Mouse (Mus musculus): ENCODE results near the gene Bak1. TPM values are rescaled to one million over a fixed set of nuclear protein-coding genes. Genes with fewer than 3 reads are reported as not detected.

The Bak1 gene
- polyA plus RNA-seq (2016; fragmentation: Nextera tagmentation; extraction: Ambion mirVana) = 3.0 and 3.1 TPM in 2 replicates

DNA sequence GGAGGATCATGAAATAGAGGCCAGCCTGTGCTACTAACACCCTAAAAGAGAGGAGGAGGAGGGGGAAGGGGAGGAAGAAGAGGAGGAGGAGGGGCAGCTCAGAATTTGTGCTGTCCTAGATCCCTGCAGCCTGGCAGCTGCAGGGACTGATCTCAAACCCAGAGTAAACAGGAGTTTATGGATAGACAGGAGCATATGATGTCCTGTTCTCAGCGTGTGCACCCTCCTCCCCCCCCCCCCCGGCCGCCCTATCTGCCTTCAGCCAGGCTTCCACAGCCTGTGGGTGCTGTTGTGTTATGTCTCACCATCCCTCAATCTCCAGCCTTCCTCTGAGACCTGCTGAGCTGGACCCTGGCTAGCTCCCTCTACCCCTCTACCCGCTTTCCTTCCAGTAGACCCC, at the start of gene Bak1:
TSS of gene Bak1 (minus strand) at position 101 of the 400 bp plus-strand sequence.
- Histone ChIP-seq H3K4me3 (replicated peaks) (peak within 1 kb of the TSS; percentile 55), H3K36me3 (replicated peaks) (peaks cover 21% of the 10 kb centered on the region), H3K27me3 (peaks cover 5% of the 10 kb centered on the region; the same call in 1 of the 2 replicates), H3K27ac (peak within 1 kb of the TSS; percentile 37; the same call in 1 of the 2 replicates), H3K9ac (peak within 1 kb of the TSS; percentile 86), H3K9me3 (no peaks in the 10 kb centered on the region), H3K4me2 (peak within 1 kb of the TSS; percentile 75), H3K4me1 (peaks cover 13% of the 10 kb centered on the region)
- 77% methylated on average over 3 of the region's 4 CpGs for WGBS
- 0 out of 2 replicates have a peak, but pooled peaks have one; percentile 27 for ATAC-seq (ENCODE audit: low FRiP score)

DNA sequence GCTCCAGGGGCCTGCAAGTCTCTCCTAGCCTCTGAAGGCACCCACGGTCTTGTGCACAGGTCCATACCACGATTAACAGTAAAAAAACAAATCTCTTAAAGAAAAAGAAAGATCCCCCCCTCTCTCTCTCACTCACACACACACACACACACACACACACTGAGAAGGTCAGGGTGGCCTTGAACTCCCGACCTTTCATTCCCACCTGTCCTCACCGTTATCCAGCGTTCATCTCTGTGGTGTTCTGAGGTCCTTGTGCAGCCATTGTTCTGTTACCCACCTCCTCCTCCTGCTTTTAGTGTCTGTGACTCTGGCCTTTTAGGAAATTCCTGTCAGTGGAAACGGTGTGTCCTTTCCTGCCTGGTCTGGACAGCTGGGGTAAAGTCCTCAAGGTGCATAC, 49.7 kb upstream of the Bak1 start:
- Histone ChIP-seq H3K36me3 (replicated peaks) (no peaks in the 10 kb centered on the region), H3K4me1 (no peaks in the 10 kb centered on the region), H3K27ac (no peak overlapping the region), H3K4me2 (no peak overlapping the region), H3K9me3 (peaks cover 4% of the 10 kb centered on the region; the same call in 1 of the 2 replicates), H3K27me3 (no peaks in the 10 kb centered on the region), H3K4me3 (replicated peaks) (no peak overlapping the region), H3K9ac (no peak overlapping the region)
- 83% methylated on average over 6 of the region's 6 CpGs for WGBS
- no peak for ATAC-seq (ENCODE audit: low FRiP score)

DNA sequence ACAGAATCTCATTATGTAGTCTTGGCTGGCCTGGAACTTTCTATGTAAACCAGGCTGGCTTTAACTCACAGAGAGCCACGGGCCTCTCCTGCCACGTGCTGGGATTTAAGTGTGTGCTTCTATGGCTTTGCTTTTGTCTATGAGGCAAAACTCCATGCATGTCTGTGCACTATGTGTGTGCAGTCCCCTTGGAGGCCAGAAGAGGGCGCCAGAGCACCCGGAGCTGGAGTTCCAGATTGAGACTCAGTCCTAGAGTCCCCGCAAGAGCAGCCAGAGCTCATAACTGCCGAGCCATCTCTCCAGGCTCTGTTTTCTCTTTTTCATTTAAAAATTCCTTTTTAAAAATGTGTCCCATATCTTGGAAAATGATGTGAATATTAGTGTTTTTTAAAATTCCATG, 49.1 kb upstream of the Bak1 start:
- Histone ChIP-seq H3K4me3 (replicated peaks) (no peak overlapping the region), H3K4me2 (no peak overlapping the region), H3K9ac (no peak overlapping the region), H3K36me3 (replicated peaks) (no peaks in the 10 kb centered on the region), H3K9me3 (peaks cover 4% of the 10 kb centered on the region; the same call in 1 of the 2 replicates), H3K4me1 (no peaks in the 10 kb centered on the region), H3K27ac (no peak overlapping the region), H3K27me3 (no peaks in the 10 kb centered on the region)
- 83% methylated on average over 6 of the region's 6 CpGs for WGBS
- ATAC-seq (ENCODE audit: low FRiP score) = no peak

DNA sequence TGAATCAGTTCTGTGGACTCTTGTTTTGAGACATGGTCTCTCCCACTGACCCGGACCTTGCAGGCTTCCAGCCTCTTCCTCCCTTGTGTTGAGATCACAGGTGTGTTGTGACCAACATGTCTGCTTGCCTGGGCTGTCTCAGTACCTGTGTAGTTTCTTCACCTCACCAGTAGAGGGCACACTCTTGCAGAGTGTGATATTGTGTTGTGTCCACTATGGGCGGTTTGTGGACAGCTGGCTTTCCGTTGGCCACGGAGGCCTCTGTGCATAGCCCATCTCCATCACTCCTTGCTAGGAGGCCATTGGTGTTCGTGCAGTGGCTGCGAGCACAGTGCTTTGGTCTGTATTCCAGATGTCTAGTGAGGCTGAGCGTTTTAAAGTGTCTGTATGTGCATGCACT, 48.3 kb upstream of the Bak1 start:
- WGBS = 98% methylated on average over 7 of the region's 7 CpGs
- no peak for ATAC-seq (ENCODE audit: low FRiP score)
- Histone ChIP-seq H3K36me3 (replicated peaks) (no peaks in the 10 kb centered on the region), H3K4me2 (no peak overlapping the region), H3K4me1 (no peaks in the 10 kb centered on the region), H3K27ac (no peak overlapping the region), H3K4me3 (replicated peaks) (no peak overlapping the region), H3K9me3 (peaks cover 4% of the 10 kb centered on the region; the same call in 1 of the 2 replicates), H3K27me3 (no peaks in the 10 kb centered on the region), H3K9ac (no peak overlapping the region)

DNA sequence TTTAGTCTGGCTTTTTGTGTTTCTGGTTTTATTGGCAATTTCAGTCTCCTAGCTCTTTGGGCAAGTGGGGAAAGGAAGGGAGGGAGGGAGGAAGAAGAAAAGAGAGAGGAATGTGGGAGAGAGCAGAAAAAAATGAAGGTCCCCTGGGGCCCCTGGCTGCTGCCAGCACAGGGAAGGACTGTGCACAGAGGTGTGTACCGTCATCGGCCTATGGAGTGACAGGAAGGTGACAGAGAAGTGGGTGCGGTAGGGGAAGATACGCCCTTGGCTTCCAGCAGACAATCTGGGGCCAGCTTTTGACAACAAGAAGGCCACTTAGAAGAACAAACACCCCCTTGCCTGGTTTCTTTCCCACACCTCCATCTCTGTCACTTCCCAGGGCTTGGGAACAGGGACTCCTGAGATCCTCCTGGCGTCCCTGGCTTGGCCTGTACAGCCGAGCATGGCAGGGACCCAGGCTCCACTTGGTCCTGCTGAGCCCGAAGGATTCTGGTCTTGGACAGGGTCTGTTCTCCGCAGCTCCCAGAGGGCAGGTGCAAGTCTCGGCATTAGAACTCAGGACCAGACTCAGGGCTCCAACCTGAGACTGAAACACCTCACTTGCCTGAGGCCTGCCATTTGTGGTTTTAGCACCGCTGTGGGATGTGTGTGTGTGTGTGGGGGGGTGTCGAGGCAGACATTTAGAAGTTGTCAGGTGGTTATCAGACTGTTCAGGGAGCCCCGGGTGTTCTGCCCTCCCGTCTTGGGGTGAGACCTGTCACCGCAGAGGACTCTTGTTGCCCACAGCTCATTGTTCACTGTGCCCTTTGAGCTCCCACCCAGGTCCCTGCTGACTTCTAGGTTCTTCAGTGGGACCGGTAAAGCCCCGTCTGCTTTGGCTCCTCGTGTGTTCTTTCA, 46.3 kb upstream of the Bak1 start:
- H3K4me1 ChIP-seq = no peaks in the 10 kb centered on the region
- H3K27ac ChIP-seq = no peak overlapping the region
- H3K36me3 ChIP-seq (replicated peaks) = no peaks in the 10 kb centered on the region
- peaks cover 4% of the 10 kb centered on the region; the same call in 1 of the 2 replicates for H3K9me3 ChIP-seq
- WGBS = 84% methylated on average over 17 of the region's 17 CpGs
- no peak overlapping the region for H3K4me2 ChIP-seq
- H3K9ac ChIP-seq = no peak overlapping the region
- no peak for ATAC-seq (ENCODE audit: low FRiP score)
- no peaks in the 10 kb centered on the region for H3K27me3 ChIP-seq
- H3K4me3 ChIP-seq (replicated peaks) = no peak overlapping the region

DNA sequence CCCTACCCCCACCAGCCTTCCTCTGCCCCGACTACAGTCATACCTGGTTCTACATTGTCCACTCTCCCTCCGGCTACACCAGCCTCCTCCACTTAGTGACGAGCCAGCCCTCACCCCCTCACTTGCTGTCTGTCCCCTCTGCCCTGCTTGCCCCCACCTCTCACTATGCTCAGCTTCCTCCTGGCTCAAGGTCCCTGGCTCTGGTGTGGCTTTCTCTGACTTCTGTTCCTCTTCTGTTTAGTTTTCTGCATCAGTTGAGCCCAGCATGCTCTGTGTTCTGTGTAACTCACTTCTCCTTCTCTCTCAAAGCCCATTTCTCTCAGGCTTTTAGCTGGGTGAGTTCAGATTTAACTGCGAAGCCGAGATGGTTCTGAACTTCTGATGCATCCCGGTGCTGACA, 45.4 kb upstream of the Bak1 start:
- H3K36me3 ChIP-seq (replicated peaks) = no peaks in the 10 kb centered on the region
- no peak overlapping the region for H3K9ac ChIP-seq
- peaks cover 4% of the 10 kb centered on the region; the same call in 1 of the 2 replicates for H3K9me3 ChIP-seq
- ATAC-seq (ENCODE audit: low FRiP score) = no peak
- no peak overlapping the region for H3K27ac ChIP-seq
- H3K4me1 ChIP-seq = peaks cover 8% of the 10 kb centered on the region; the same call in 1 of the 2 replicates
- H3K4me3 ChIP-seq (replicated peaks) = no peak overlapping the region
- no peaks in the 10 kb centered on the region for H3K27me3 ChIP-seq
- WGBS = 82% methylated on average over 6 of the region's 6 CpGs
- no peak overlapping the region for H3K4me2 ChIP-seq

DNA sequence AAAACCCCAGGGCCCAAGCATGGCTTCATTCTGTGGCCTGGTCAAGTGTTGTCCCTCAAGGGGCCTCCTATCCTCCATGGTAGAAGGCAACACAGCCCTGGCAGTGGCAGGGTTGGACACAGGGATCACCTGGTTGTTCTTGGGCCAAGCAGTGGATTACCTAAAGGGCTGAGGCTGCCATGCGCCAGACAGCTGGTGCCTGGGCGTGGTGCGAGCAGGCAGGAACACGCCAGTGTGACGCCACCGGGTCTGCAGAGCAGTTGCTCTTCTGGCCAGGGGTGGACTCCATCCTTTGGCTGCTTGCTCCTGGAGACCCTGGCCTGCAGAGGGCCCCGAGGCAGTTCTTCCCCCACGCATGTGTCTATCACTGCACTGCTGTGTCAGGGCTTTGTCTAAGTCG, 45.0 kb upstream of the Bak1 start:
- H3K4me1 ChIP-seq = peaks cover 10% of the 10 kb centered on the region; the same call in 1 of the 2 replicates
- 73% methylated on average over 9 of the region's 9 CpGs for WGBS

DNA sequence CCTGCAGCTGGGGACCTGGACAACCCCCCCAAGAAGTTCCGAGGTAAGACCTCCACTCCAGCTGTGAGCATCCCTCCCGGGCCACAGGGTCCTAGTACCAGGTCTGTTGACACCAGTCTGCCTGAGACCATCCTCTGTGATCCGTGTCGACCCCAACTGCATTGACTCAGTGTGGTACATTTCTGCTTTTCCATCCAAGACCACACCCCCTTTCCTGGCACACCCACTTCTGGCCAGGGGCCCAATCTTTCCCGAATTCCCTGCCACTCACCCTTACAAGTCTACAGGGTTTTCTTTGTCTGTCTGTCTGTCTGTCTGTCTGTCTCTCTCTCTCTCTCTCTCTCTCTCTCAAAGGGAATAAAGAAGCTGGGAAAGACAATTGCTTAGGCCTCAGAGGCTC, 44.3 kb upstream of the Bak1 start:
- Histone ChIP-seq H3K36me3 (replicated peaks) (no peaks in the 10 kb centered on the region), H3K27me3 (no peaks in the 10 kb centered on the region), H3K9me3 (peaks cover 4% of the 10 kb centered on the region; the same call in 1 of the 2 replicates), H3K9ac (no peak overlapping the region), H3K4me3 (replicated peaks) (no peak overlapping the region), H3K4me1 (peaks cover 10% of the 10 kb centered on the region; the same call in 1 of the 2 replicates), H3K4me2 (no peak overlapping the region), H3K27ac (no peak overlapping the region)
- no peak for ATAC-seq (ENCODE audit: low FRiP score)
- WGBS = 87% methylated on average over 5 of the region's 5 CpGs

More for the DNA sequence above, 45.0 kb upstream of the Bak1 start:
- no peaks in the 10 kb centered on the region for H3K27me3 ChIP-seq
- no peak for ATAC-seq (ENCODE audit: low FRiP score)
- H3K36me3 ChIP-seq (replicated peaks) = no peaks in the 10 kb centered on the region
- H3K9me3 ChIP-seq = peaks cover 4% of the 10 kb centered on the region; the same call in 1 of the 2 replicates
- H3K4me2 ChIP-seq = no peak overlapping the region
- no peak overlapping the region for H3K27ac ChIP-seq
- H3K9ac ChIP-seq = no peak overlapping the region
- H3K4me3 ChIP-seq (replicated peaks) = no peak overlapping the region

DNA sequence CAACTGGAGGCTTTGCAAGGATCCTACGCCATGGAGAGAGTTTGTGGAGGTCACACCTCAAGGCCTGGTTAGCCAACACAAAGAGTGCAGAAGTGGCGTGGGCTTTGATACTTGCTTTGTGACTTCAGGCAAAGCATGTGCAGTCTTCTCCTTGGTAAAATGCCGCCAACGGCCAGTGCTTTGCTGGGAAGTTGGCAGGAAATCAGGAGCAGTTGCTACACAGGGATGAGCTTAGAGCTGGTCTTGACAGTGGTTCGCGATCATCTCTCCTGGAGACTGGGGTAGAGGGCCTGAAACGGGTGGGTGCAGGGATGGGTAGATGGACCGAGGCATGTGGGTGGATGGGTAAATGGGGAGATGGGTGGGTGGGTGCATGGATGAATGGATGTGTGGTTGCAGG, 43.6 kb upstream of the Bak1 start:
- 95% methylated on average over 8 of the region's 8 CpGs for WGBS
- no peaks in the 10 kb centered on the region for H3K36me3 ChIP-seq (replicated peaks)

DNA sequence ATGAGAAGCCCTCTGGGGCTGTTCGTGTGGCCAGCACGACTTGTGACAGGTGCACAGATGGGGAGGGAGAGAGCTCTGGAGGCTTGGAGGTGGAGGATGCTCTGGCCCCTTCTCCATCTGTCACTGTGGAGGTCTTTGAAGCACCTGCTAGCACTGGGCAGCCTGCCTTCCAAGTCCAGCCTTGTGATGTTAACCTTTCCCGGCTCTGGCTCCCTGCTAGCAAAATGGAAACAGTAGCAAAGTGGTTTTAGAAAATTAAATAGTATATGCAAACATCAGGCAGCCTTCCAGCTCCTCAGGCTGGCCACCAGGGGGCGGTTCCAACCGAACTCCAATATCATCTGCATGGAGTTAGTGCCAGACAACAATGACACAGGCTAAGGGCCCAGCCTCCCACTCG, 42.8 kb upstream of the Bak1 start:
- H3K36me3 ChIP-seq (replicated peaks) = no peaks in the 10 kb centered on the region
- H3K9ac ChIP-seq = no peak overlapping the region
- H3K4me2 ChIP-seq = no peak overlapping the region
- ATAC-seq (ENCODE audit: low FRiP score) = no peak
- H3K27me3 ChIP-seq = no peaks in the 10 kb centered on the region
- WGBS = 43% methylated on average over 6 of the region's 6 CpGs
- H3K9me3 ChIP-seq = no peaks in the 10 kb centered on the region
- H3K4me1 ChIP-seq = peaks cover 10% of the 10 kb centered on the region; the same call in 1 of the 2 replicates
- no peak overlapping the region for H3K4me3 ChIP-seq (replicated peaks)
- no peak overlapping the region for H3K27ac ChIP-seq

More for the DNA sequence above, 43.6 kb upstream of the Bak1 start:
- Histone ChIP-seq H3K9ac (no peak overlapping the region), H3K9me3 (no peaks in the 10 kb centered on the region), H3K4me1 (peaks cover 10% of the 10 kb centered on the region; the same call in 1 of the 2 replicates), H3K27me3 (no peaks in the 10 kb centered on the region), H3K27ac (no peak overlapping the region), H3K4me2 (no peak overlapping the region), H3K4me3 (replicated peaks) (no peak overlapping the region)
- no peak for ATAC-seq (ENCODE audit: low FRiP score)

DNA sequence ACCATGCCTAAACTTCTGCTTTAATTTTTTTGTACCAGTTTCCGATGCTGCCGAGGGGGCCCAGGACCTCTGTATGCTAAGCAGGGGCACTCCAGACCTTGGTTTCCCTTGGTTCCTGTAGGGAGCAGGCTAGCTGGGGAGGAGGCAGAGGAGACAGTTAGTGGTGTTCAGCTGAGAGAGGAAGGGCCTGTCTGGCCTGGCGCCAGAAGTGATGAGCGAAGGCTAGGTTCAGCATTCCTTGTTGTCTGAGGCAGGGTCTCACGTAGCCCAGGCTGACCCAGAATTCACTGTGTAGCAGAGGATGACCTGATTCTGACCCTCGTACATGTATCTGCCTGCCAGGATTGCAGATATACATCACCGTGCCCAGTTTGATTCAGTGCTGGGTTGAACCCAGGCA, 42.1 kb upstream of the Bak1 start:
- no peak overlapping the region for H3K27ac ChIP-seq
- peaks cover 10% of the 10 kb centered on the region; the same call in 1 of the 2 replicates for H3K4me1 ChIP-seq
- H3K4me3 ChIP-seq (replicated peaks) = no peak overlapping the region
- 93% methylated on average over 7 of the region's 7 CpGs for WGBS
- H3K27me3 ChIP-seq = no peaks in the 10 kb centered on the region
- H3K4me2 ChIP-seq = no peak overlapping the region
- no peak for ATAC-seq (ENCODE audit: low FRiP score)
- no peaks in the 10 kb centered on the region for H3K36me3 ChIP-seq (replicated peaks)
- no peak overlapping the region for H3K9ac ChIP-seq
- no peaks in the 10 kb centered on the region for H3K9me3 ChIP-seq

DNA sequence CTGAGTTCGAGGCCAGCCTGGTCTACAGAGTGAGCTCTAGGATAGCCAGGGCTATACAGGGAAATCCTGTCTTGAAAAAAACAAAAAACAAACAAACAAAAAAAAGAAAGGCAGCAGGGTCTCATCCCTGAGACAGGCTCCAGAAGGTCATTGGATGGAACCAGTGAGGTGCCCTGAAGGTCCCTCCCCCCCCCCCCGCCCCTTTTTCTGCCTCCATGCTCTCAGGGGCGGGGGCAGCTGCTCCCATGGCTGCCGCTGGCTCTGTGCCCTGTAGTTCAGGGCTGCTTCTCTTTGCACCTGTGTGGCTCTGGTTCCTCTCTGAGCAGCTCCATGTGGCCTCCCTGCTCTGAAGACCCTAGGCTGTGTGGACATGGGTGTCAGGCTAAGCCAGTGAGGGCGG, 40.3 kb upstream of the Bak1 start:
- H3K9me3 ChIP-seq = no peaks in the 10 kb centered on the region
- H3K4me1 ChIP-seq = peaks cover 10% of the 10 kb centered on the region; the same call in 1 of the 2 replicates
- H3K4me3 ChIP-seq (replicated peaks) = no peak overlapping the region
- no peak overlapping the region for H3K9ac ChIP-seq
- WGBS = 91% methylated on average over 4 of the region's 5 CpGs
- ATAC-seq (ENCODE audit: low FRiP score) = no peak
- no peaks in the 10 kb centered on the region for H3K36me3 ChIP-seq (replicated peaks)
- no peak overlapping the region for H3K4me2 ChIP-seq
- H3K27me3 ChIP-seq = no peaks in the 10 kb centered on the region
- H3K27ac ChIP-seq = no peak overlapping the region

Measured in forebrain, embryonic 12.5 days (tissue).